Mouse (Mus musculus): ENCODE measurements around the gene Fcgr4.
"Not testable (repeated sequence)": the region's sequence is repeated elsewhere in the genome, so short reads cannot be mapped to it uniquely, and the experiment has no call there.

DNA sequence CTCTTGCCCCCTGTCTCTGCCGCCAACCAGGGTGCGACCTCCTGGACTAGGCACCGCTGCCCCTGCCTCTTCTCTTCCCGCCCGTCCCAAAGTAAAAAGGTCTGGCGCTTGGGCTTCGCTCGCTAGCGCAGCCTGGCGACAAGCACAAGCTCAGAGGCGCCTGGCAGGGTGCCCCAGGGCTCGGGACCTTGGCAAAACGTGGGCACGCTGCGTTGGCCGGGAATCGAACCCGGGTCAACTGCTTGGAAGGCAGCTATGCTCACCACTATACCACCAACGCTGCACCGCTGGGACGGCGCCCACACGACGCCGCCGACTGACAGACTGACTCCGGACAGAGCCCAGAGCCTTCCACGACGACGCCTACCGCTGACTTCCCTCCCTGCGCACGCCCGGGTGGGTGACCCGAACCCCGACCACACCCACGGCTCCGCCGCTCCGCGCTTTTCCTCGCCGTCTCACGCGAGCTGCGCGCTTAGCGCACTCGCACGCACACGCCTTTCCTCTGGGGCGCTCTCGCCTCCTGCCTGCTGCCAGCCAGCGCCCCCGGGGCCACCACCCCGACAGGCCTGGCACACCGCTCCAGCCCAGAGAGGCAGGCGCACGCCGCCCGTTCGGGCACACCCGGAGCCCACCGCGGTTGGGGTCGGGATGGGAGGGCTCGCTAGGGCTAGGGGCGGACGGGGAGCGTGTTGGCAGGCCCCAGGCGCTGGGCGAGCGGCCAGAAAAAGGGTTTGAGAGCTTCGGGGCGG, 45.9 kb downstream of the Fcgr4 start, which contains the start of gene Fcgr3:
- not testable (repeated sequence) for TF ChIP-seq CHD2 (IDR thresholded peaks at IDR 0.05; ENCODE audit: low read length); POLR2A (IDR thresholded peaks at IDR 0.05; ENCODE audit: control insufficient read depth in 1 of 2, insufficient read depth in 1 of 2, low read depth in 1 of 2, low read length in 2 of 2, poor library complexity in 1 of 2); KAT2A (conservative IDR thresholded peaks at IDR 0.05; ENCODE audit: low read depth, low read length)
- peak in 2 of 3 experiments; percentile 37 to 59; a peak in 4 of 6 replicates for TF ChIP-seq CTCF (IDR thresholded peaks at IDR 0.05 in 2 of 3, conservative IDR thresholded peaks at IDR 0.05 in 1 of 3; ENCODE audit: control insufficient read depth in 1 of 3, insufficient read depth in 1 of 3, low read depth in 2 of 3, low read length in 3 of 3, poor library complexity in 1 of 3, severe bottlenecking in 1 of 3)

Data from MEL (cell line).